Mouse (Mus musculus): Measurements from ENCODE around the gene Tal1.

The Tal1 gene

GRCm38 (mm10) chr4:115056371-115056920 lies at the start of gene Tal1:
Tal1 (plus strand) TSS chr4:115056426.
- no peak for DNase-seq (ENCODE audit: low spot score)

DNA sequence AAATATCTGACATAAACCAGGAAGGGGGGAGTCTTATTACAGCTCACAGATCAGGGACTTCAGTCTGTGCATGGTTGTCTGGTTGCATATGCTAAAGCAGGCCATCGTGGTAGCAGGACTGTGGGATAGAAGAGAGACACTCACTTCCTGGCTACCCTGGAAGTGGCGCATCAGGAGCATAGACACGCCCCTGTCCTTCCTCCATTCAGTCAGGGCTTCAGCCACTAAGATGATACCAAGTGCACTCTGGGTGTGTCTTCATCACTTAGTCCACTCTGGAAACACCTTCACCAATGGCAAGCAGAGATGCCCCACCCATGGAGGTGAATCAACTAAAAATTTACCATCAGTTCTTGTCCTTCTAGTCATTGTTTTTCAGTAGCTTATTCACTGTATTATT lies 42.0 kb upstream of the Tal1 start:
- no peak for DNase-seq (ENCODE audit: low spot score)

GRCm38 (mm10) chr4:115019997-115020396 lies 36.2 kb upstream of the Tal1 start:
- DNase-seq (ENCODE audit: low spot score), result no peak

- no peak for DNase-seq (ENCODE audit: low spot score)
Observed at GRCm38 (mm10) chr4:115035043-115035442, 21.2 kb upstream of the Tal1 start.

DNA sequence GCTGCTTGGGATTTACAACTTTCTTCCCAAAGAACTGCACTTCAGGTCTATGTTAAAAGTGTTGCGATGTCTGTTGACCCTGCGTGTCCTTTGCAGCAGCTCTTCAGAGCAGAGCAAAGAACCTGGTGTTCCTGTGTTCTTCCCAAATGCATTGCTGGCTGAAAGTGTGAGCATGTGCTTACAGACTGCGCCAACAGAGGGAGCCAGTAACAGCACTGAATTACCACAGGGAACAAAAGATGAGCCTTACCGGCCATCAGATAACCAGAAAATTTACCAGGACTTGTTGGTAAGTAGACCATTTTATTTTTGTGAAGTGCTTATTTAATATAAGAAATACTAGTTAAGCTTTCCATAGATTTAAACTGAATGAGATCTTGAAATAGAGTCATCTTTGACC lies 18.0 kb upstream of the Tal1 start:
- DNase-seq (ENCODE audit: low spot score), result no peak

- no peak for DNase-seq (ENCODE audit: low spot score)
Observed at GRCm38 (mm10) chr4:115045621-115046020, 10.6 kb upstream of the Tal1 start.

GRCm38 (mm10) chr4:115047750-115048149 lies 8.5 kb upstream of the Tal1 start:
- no peak for DNase-seq (ENCODE audit: low spot score)

- DNase-seq (ENCODE audit: low spot score), result no peak
Observed at GRCm38 (mm10) chr4:115048190-115048589, 8.0 kb upstream of the Tal1 start.

GRCm38 (mm10) chr4:115051245-115051644 lies 5.0 kb upstream of the Tal1 start:
- no peak for DNase-seq (ENCODE audit: low spot score)

DNA sequence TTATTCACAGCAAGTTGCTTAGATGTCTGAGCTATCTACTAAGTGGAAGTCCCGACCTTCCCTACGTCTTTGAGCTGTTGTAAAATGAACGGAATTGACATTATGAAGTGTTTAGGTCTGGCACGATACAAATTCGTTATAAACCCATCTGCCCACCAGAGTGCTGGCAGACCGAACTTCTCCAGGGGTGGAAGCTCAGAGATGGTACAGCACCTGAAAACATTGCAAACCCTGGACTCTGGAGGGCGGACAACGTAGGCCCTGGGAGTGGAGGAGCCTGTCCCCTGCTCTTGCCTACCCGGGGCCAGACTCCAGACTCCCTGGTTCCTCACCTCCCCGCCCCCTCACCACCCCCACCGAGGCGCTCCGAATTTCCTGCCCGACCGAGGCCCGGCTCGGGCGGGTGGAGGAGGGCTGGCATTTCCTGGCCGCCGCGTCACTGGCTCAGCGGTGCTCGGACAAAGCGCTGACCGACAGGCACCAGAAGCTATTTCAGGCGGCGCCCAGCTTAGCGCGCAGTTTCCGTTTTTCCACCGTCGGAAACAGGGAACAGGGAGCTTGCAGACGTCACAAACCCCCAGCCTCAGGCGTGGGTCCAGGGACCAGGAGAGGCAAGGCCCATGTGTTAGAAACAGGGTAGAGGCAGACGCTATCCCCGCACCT lies 3.8 kb upstream of the Tal1 start:
- DNase-seq (ENCODE audit: low spot score), result no peak

- DNase-seq (ENCODE audit: low spot score), result no peak
Observed at GRCm38 (mm10) chr4:115055044-115055443, 1.2 kb upstream of the Tal1 start.

GRCm38 (mm10) chr4:115055691-115056090 lies 535 bp upstream of the Tal1 start:
- no peak for DNase-seq (ENCODE audit: low spot score)

DNA sequence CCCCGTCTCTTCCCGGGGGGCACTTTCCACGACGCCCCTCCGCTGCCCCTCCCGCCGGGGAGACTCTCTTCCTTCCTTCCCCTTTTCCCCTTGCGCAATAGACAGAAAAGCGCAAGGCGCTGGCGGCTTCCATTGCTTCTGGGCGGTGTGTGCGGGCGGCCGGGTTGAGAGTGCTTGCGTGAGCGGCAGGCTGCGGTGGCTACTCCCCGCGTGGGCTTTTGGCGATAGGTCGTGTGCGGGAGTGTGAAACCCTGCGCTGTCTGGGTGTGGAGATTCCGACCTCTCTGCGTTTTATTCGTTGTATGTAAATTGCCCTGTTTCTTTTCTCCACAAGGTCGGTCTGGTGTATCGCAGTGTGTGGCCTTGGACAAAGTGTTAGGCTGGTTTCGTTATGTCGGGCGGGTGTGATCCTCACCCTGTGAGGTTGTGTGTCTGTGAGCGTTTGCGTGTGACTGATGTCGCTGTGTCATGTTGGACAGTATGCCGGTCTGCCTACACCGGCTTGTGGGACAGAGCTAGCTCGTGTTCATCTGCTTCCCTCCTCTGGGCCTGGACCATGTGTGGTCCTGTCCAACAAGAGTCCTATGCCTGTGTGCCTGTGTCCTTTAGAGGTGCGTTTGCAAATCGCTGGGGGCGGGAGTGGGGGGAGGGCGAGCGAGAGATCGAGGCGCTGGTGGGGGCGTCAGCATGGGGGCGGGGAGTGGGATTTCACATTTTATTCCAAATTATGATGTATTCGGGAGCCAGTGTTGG lies 871 bp downstream of the Tal1 start:
- DNase-seq (ENCODE audit: low spot score), result no peak

GRCm38 (mm10) chr4:115057674-115058316 lies 1.6 kb downstream of the Tal1 start:
- DNase-seq (ENCODE audit: low spot score), result no peak

GRCm38 (mm10) chr4:115058317-115058761 lies 2.1 kb downstream of the Tal1 start:
- no peak for DNase-seq (ENCODE audit: low spot score)

GRCm38 (mm10) chr4:115058871-115059590 lies 2.8 kb downstream of the Tal1 start:
- no peak for DNase-seq (ENCODE audit: low spot score)

- DNase-seq (ENCODE audit: low spot score), result no peak
Observed at GRCm38 (mm10) chr4:115059871-115060270, 3.6 kb downstream of the Tal1 start.

- DNase-seq (ENCODE audit: low spot score), result no peak
Observed at GRCm38 (mm10) chr4:115060753-115061152, 4.5 kb downstream of the Tal1 start.

GRCm38 (mm10) chr4:115062540-115062874 lies 6.3 kb downstream of the Tal1 start:
- DNase-seq (ENCODE audit: low spot score), result no peak

GRCm38 (mm10) chr4:115062875-115063517 lies 6.8 kb downstream of the Tal1 start:
- DNase-seq (ENCODE audit: low spot score), result no peak

DNA sequence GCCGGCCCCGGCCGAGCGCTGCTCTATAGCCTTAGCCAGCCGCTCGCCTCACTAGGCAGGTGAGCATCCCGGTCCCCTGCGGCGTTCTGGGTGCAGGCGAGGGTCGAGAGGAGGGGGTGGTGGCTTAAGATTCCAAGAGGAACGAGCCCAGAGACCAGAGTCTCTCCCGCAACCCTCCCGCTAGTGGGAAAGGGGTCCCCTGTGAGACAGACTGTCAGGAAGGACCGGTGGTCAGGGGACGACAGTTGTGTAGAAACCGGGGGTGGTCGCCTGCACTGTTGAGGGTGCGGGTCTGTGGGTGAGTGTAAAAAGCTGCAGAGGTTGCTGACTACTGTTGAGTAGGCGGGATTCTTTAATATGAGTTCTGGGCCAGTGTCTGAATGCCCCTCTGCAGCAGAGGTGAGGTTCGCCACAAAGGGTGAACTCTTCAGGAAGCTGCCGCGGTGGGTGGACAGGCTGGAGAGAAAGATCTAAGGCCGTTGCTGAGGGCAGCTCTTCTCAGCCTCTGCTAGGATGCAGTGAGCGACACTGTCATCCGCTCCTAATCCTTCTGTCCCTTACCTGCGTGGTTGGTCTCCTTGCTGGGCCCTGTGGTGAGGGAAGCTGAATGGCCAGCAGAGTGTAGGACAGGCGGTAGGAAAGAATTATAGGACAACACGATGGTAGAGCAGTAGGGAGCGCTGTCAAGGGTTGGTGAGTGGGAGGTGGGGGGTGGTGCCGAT lies 7.5 kb downstream of the Tal1 start:
- DNase-seq (ENCODE audit: low spot score), result no peak
